Mouse (Mus musculus) left cerebral cortex, postnatal 10 days (tissue): Measurements from ENCODE around the gene Faim2. TPM values are rescaled to one million over a fixed set of nuclear protein-coding genes. Genes with fewer than 3 reads are reported as not detected.

Source experiments
- DNase-seq, 2 experiments: peaks; one replicate each; pipeline ENCODE4 v3.0.0; 2021 to 2022; ENCODE audit warnings: low spot score in 2 of 2, mixed read lengths in 1 of 2; ENCODE audit errors: extremely low spot score in 1 of 2
- intact Hi-C: fragments of 180-260 bp; cut with DNase I; formaldehyde crosslinking; loops from one replicate; pipeline ENCODE4 v1.15.1; 2025
- total RNA-seq, 2 experiments: library from RNA; stranded (reverse); gene quantifications; 2 replicates each; pipeline ENCODE4 v1.2.3; 2021

Gene Faim2
- 100 to 1,000 TPM; 130 to 135 TPM for total RNA-seq

GRCm38 (mm10) chr15:99527629-99528353 is at the start of gene Faim2:
Gene Faim2 (minus strand): TSS chr15:99528165.
- intact Hi-C loops: no loop called here
- DNase-seq: peak; percentile 52 to 74

GRCm38 (mm10) chr15:99569123-99569522 is 41.2 kb upstream of the Faim2 start:
- intact Hi-C loops: no loop called here
- DNase-seq: peak in 1 of 2 experiments; percentile 23

- intact Hi-C loops: no loop called here
Measured at GRCm38 (mm10) chr15:99568682-99569081, 40.7 kb upstream of the Faim2 start.

GRCm38 (mm10) chr15:99567371-99567770 is 39.4 kb upstream of the Faim2 start:
- intact Hi-C loops: no loop called here
- DNase-seq: no peak

More at GRCm38 (mm10) chr15:99568682-99569081, 40.7 kb upstream of the Faim2 start:
- no peak for DNase-seq

- intact Hi-C loops: no loop called here
- DNase-seq: no peak
Measured at GRCm38 (mm10) chr15:99560246-99560645, 32.3 kb upstream of the Faim2 start.

GRCm38 (mm10) chr15:99558947-99559346 is 31.0 kb upstream of the Faim2 start:
- intact Hi-C loops: no loop called here

GRCm38 (mm10) chr15:99553767-99554166 is 25.8 kb upstream of the Faim2 start:
- no peak for DNase-seq
- intact Hi-C loops: no loop called here

More at GRCm38 (mm10) chr15:99558947-99559346, 31.0 kb upstream of the Faim2 start:
- no peak for DNase-seq

GRCm38 (mm10) chr15:99549901-99550300 is 21.9 kb upstream of the Faim2 start:
- intact Hi-C loops: no loop called here
- no peak for DNase-seq

- intact Hi-C loops: no loop called here
- DNase-seq: no peak
Measured at GRCm38 (mm10) chr15:99547732-99548131, 19.8 kb upstream of the Faim2 start.

- intact Hi-C loops: no loop called here
- DNase-seq: no peak
Measured at GRCm38 (mm10) chr15:99546596-99546995, 18.6 kb upstream of the Faim2 start.

- no peak for DNase-seq
- intact Hi-C loops: no loop called here
Measured at GRCm38 (mm10) chr15:99544047-99544446, 16.1 kb upstream of the Faim2 start.

- intact Hi-C loops: no loop called here
Measured at GRCm38 (mm10) chr15:99539891-99540290, 11.9 kb upstream of the Faim2 start.

GRCm38 (mm10) chr15:99536889-99537862 is 9.2 kb upstream of the Faim2 start:
- intact Hi-C loops: no loop called here
- no peak for DNase-seq

More at GRCm38 (mm10) chr15:99539891-99540290, 11.9 kb upstream of the Faim2 start:
- DNase-seq: no peak

- no peak for DNase-seq
- intact Hi-C loops: no loop called here
Measured at GRCm38 (mm10) chr15:99532023-99532422, 4.1 kb upstream of the Faim2 start.

GRCm38 (mm10) chr15:99531146-99531545 is 3.2 kb upstream of the Faim2 start:
- DNase-seq: no peak
- intact Hi-C loops: no loop called here

GRCm38 (mm10) chr15:99526681-99527080 is 1.3 kb downstream of the Faim2 start:
- intact Hi-C loops: no loop called here
- DNase-seq: no peak

- intact Hi-C loops: no loop called here
Measured at GRCm38 (mm10) chr15:99520306-99520705, 7.7 kb downstream of the Faim2 start.

GRCm38 (mm10) chr15:99519626-99520025 is 8.3 kb downstream of the Faim2 start:
- DNase-seq: no peak
- intact Hi-C loops: no loop called here

More at GRCm38 (mm10) chr15:99520306-99520705, 7.7 kb downstream of the Faim2 start:
- peak in 1 of 2 experiments; percentile 15 for DNase-seq

GRCm38 (mm10) chr15:99517715-99518114 is 10.2 kb downstream of the Faim2 start:
- DNase-seq: no peak
- intact Hi-C loops: no loop called here
